Mouse (Mus musculus): ENCODE measurements around the gene Msi2. TPM values are rescaled to one million over a fixed set of nuclear protein-coding genes. Genes with fewer than 3 reads are reported as not detected.

Gene Msi2
- polyA plus RNA-seq, 1 experiment from 2014 or later, result 16.8 TPM

DNA sequence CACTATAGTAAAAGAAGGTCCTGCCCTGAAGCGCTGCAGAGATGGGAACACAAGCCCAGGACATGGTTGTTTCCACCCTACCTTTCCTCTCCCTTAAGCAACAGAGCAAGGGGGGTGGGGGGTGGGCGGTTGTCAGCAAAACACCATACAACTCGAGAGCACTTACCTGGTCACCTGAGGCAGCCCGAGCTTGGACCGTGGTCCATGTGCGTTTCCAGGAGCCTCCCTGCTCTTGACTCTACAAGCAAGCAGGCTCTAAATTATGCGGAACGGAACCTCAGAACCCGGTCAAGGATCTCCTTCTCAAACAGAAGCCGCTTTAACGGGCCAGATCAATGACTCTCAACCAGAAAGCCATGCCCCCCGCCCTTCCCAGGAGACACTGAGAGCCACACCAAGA lies 30.6 kb downstream of the Msi2 start:
- no peaks in the 10 kb centered on the region for H3K9me3 ChIP-seq (replicated peaks)
- peaks cover 98% of the 10 kb centered on the region for H3K4me1 ChIP-seq
- no peaks in the 10 kb centered on the region for H3K27me3 ChIP-seq (ENCODE audit: low read depth, poor library complexity, severe bottlenecking)
- peaks cover 67% of the 10 kb centered on the region for H3K36me3 ChIP-seq
- H3K27ac ChIP-seq, result no peak overlapping the region; the same call in 1 of the 2 replicates
- H3K4me3 ChIP-seq, result no peak overlapping the region
- DNase-seq (ENCODE audit: low spot score), result no peak
- WGBS, result 92% methylated on average over 12 of the region's 12 CpGs

DNA sequence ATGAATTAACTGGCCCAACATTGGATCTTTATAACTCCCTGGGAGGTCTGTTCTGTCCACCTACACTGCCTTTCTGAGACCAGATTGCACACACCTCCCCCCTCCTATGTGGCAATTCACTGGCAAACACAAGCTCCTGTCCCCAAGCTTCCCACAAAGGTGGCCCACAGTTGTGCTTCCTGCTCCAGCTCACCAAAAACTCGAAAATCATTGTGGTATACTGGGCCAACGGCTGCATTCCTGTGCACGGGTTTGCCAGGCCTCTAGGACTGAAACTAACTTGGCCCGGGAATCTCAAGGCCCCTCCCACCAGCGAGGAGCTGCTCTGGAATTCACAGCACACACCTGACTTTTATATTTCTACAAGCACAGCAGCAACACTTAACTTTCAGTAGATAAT lies 31.3 kb downstream of the Msi2 start:
- DNase-seq (ENCODE audit: low spot score), result no peak
- no peak overlapping the region for H3K27ac ChIP-seq
- no peaks in the 10 kb centered on the region for H3K27me3 ChIP-seq (ENCODE audit: low read depth, poor library complexity, severe bottlenecking)
- peaks cover 100% of the 10 kb centered on the region for H3K4me1 ChIP-seq
- H3K36me3 ChIP-seq, result peaks cover 74% of the 10 kb centered on the region
- no peaks in the 10 kb centered on the region for H3K9me3 ChIP-seq (replicated peaks)
- no peak overlapping the region for H3K4me3 ChIP-seq
- WGBS, result 79% methylated on average over 5 of the region's 5 CpGs

DNA sequence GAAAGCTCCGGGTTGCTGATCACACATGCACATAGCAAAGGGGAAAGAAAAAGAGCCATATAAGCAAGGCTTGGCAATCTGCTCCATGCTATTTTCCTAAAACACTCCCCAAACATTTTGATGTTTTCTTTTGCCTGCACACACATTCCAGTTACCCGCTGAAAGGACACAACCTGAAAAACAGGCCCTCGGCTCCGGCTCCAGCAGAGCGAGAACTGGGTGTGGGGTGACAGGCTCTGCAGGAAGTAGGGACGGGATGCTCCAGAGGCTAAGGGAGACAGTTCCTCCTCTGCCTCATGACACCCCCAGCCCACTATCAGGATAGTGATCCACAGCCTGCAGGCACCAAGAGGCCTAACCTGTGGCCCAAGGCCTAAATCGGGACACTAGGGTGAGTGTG lies 32.3 kb downstream of the Msi2 start:
- 72% methylated on average over 7 of the region's 7 CpGs for WGBS
- peaks cover 91% of the 10 kb centered on the region for H3K4me1 ChIP-seq
- H3K9me3 ChIP-seq (replicated peaks), result no peaks in the 10 kb centered on the region
- H3K4me3 ChIP-seq, result no peak overlapping the region
- H3K36me3 ChIP-seq, result peaks cover 81% of the 10 kb centered on the region
- H3K27ac ChIP-seq, result no peak overlapping the region
- H3K27me3 ChIP-seq (ENCODE audit: low read depth, poor library complexity, severe bottlenecking), result no peaks in the 10 kb centered on the region
- no peak for DNase-seq (ENCODE audit: low spot score)

DNA sequence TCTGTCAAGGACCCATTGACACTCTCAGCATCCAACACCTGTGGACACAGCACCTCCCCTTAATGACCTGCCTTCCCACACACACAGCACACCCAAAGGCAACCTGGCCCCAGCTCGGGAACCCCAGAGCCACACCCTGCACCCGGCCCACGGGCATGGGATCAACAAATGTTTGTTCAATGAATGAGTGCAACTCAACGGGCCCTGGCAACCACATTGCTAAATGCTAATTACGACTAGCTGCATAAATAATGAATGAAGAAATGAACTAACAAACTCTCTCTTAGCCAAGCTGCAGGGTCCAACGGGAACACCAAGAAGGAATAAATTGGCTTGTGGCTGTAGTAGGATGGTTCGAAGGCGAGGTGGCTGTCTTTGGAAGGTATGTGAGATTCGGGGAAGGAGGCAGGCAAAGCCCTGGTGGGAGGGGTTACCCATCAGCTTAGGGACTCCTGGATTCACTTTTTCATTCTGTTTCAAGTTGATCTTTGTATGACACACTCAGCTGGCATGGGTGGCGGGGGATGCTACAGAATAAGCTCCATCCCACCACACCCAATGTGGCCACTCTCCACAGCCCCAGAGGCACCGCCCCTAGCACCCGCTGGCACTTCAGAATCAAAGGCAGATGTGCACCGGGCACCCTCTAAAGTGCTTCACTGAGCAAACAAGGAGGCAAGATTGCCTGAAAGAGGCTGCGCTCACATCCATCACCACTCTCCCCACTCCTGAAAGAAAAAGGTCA lies 35.1 kb downstream of the Msi2 start:
- 76% methylated on average over 14 of the region's 14 CpGs for WGBS
- H3K36me3 ChIP-seq, result peaks cover 97% of the 10 kb centered on the region
- no peak overlapping the region for H3K27ac ChIP-seq
- H3K27me3 ChIP-seq (ENCODE audit: low read depth, poor library complexity, severe bottlenecking), result no peaks in the 10 kb centered on the region
- peaks cover 63% of the 10 kb centered on the region for H3K4me1 ChIP-seq
- H3K9me3 ChIP-seq (replicated peaks), result no peaks in the 10 kb centered on the region
- no peak for DNase-seq (ENCODE audit: low spot score)
- H3K4me3 ChIP-seq, result no peak overlapping the region

DNA sequence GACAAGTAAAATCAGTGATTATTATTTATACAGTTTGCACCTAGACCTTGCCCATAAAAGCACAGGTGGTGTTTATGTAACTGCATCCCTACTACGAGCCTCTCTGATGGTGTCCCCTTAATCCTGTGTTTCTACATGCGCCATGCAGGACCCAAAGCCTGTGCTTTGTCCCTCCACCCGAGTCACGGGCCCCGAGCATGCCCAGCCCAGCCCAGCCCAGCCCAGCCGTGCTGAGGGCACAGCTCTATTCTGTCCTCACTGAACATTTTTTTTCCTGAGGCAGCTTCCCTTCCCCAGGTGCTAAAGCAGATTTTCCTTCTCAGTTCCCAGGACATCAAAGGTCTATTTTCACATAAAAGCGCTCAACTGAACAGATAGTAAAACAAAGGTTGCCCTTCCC lies 41.0 kb downstream of the Msi2 start:
- peaks cover 12% of the 10 kb centered on the region for H3K4me1 ChIP-seq
- peaks cover 97% of the 10 kb centered on the region for H3K36me3 ChIP-seq
- 82% methylated on average over 7 of the region's 7 CpGs for WGBS
- no peak for DNase-seq (ENCODE audit: low spot score)
- no peaks in the 10 kb centered on the region for H3K27me3 ChIP-seq (ENCODE audit: low read depth, poor library complexity, severe bottlenecking)
- H3K9me3 ChIP-seq (replicated peaks), result no peaks in the 10 kb centered on the region
- H3K27ac ChIP-seq, result no peak overlapping the region
- no peak overlapping the region for H3K4me3 ChIP-seq

DNA sequence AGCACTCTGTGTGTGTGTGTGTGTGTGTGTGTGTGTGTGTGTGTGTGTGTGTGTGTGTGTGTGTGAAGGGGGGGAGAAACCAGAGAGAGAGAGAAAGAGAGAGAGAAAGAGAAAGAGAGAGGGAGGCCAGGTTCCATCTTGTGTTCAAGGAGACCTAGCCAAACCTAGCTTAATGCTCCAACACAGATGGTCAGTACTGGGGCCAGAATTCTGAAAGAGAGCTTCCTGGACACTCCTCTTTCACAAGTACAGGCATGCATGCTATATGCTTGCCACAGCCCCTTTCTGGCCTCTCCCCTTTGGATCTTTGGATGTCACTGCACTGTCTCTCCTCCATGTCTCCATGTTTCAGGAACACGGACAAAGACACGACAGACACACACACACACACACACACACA lies 41.7 kb downstream of the Msi2 start:
- no peak overlapping the region for H3K27ac ChIP-seq
- no peaks in the 10 kb centered on the region for H3K9me3 ChIP-seq (replicated peaks)
- H3K4me3 ChIP-seq, result no peak overlapping the region
- peaks cover 8% of the 10 kb centered on the region; the same call in 1 of the 2 replicates for H3K4me1 ChIP-seq
- no peak for DNase-seq (ENCODE audit: low spot score)
- H3K27me3 ChIP-seq (ENCODE audit: low read depth, poor library complexity, severe bottlenecking), result no peaks in the 10 kb centered on the region
- 100% methylated on average over 2 of the region's 2 CpGs for WGBS
- peaks cover 96% of the 10 kb centered on the region for H3K36me3 ChIP-seq

DNA sequence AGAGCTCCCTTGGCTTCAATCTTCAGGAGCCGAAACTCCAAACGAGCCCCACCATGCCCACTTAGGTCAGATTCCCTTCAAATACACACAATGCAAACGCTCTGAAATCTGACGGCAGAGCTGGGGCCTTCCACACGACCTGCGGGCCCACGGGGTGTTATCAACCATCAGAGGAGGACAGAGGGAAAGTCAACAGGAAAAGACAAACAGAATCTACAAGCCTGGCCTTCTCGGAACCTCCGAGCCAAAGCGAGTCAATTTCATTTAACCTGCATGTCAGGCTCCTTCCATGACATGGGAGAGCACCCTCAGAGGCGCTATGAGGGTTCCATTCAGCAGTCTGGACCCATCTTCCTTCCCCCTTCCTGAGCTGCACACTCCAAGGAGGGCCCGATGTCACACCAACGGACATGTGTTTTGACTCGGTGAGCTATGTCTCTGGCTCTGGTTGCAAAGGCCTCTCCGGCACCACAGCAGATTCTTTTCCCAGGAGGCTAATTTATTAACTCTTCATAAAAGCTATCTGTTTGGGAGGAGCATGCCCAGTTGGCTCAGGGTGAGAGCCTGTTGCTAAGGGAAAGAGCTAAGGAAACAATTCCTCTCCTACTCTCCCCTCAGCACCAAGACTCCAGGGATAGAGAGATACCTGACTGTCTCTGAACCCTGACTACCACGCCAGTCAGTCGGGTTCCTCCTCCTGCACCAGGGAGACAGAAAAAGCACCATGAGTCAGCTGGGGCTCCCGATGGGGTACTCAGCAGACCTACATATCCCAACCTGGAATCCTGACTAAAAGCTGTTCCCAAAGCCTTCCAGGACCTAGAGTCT lies 42.6 kb downstream of the Msi2 start:
- no peaks in the 10 kb centered on the region for H3K9me3 ChIP-seq (replicated peaks)
- H3K36me3 ChIP-seq, result peaks cover 98% of the 10 kb centered on the region
- 88% methylated on average over 18 of the region's 18 CpGs for WGBS
- no peak overlapping the region for H3K27ac ChIP-seq
- H3K27me3 ChIP-seq (ENCODE audit: low read depth, poor library complexity, severe bottlenecking), result no peaks in the 10 kb centered on the region
- no peak for DNase-seq (ENCODE audit: low spot score)
- H3K4me1 ChIP-seq, result peaks cover 8% of the 10 kb centered on the region; the same call in 1 of the 2 replicates
- no peak overlapping the region for H3K4me3 ChIP-seq

DNA sequence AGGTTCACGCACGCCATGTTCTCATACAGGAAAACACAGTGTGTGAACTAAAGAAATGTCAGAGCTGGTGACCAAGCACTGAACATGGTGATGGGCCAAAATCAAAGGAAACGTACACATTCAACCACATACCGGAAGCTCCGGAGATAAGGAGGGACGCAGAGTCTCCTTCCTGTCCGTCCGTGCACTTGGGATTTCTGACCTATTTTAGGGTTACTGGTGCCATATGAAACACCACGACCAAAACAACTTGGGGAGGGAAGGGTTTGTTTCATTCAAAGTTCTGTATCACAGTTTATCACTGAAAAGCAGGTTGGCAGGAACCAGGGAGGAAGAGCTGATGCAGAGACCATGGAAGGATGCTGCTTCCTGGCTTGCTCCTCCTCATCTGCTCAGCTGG lies 44.2 kb downstream of the Msi2 start:
- DNase-seq (ENCODE audit: low spot score), result no peak
- Histone ChIP-seq H3K9me3 (replicated peaks) (no peaks in the 10 kb centered on the region), H3K36me3 (peaks cover 98% of the 10 kb centered on the region), H3K4me3 (no peak overlapping the region), H3K27ac (no peak overlapping the region), H3K4me1 (peaks cover 8% of the 10 kb centered on the region; the same call in 1 of the 2 replicates), H3K27me3 (ENCODE audit: low read depth, poor library complexity, severe bottlenecking) (no peaks in the 10 kb centered on the region)
- WGBS, result 91% methylated on average over 9 of the region's 9 CpGs

DNA sequence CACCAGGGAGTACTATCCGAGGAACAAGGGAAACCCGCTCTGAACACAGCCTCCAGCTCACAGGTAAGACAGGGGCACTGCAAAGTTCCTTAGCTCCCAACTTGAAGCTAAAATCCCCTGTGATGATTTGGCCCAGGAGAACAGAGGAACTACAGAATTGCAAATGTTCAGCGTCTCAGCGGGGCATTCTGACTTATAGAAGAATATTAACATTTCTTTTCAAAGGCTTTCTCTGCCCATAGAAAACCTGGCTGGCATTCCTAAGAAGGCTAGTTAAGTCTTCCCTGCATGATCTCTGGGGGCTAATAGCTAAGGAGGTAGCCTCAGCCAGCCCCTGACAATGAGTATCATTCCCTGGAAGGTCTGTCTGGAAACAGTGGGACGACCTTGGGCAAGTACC lies 47.4 kb downstream of the Msi2 start:
- H3K36me3 ChIP-seq, result peaks cover 98% of the 10 kb centered on the region
- 85% methylated on average over 5 of the region's 5 CpGs for WGBS

DNA sequence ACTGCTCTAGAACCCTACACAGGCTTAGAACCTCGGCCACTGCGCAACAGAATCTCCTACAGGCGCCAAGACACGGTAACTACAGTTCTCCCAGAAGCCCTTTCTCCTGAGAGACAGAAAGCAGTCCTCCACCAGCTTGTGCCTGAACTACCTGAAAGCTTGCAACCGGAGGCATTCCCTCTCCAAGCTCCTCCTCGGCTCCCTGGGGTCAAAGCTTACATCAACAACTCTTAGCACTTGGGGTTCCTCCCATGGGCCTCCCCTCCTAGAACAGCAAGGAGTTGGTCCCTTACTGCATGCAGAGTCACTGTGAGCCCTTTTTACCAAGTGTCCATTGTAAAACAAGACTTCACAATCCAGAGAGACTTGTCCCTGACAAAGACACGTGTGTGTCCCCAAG lies 49.2 kb downstream of the Msi2 start:
- Histone ChIP-seq H3K36me3 (peaks cover 98% of the 10 kb centered on the region), H3K27ac (no peak overlapping the region), H3K4me3 (no peak overlapping the region), H3K9me3 (replicated peaks) (no peaks in the 10 kb centered on the region), H3K27me3 (ENCODE audit: low read depth, poor library complexity, severe bottlenecking) (no peaks in the 10 kb centered on the region), H3K4me1 (peaks cover 22% of the 10 kb centered on the region)
- DNase-seq (ENCODE audit: low spot score), result no peak
- 95% methylated on average over 7 of the region's 7 CpGs for WGBS

More for the DNA sequence above, 47.4 kb downstream of the Msi2 start:
- no peak overlapping the region for H3K4me3 ChIP-seq
- no peaks in the 10 kb centered on the region for H3K27me3 ChIP-seq (ENCODE audit: low read depth, poor library complexity, severe bottlenecking)
- H3K9me3 ChIP-seq (replicated peaks), result no peaks in the 10 kb centered on the region
- H3K4me1 ChIP-seq, result peaks cover 17% of the 10 kb centered on the region
- no peak for DNase-seq (ENCODE audit: low spot score)
- no peak overlapping the region for H3K27ac ChIP-seq

DNA sequence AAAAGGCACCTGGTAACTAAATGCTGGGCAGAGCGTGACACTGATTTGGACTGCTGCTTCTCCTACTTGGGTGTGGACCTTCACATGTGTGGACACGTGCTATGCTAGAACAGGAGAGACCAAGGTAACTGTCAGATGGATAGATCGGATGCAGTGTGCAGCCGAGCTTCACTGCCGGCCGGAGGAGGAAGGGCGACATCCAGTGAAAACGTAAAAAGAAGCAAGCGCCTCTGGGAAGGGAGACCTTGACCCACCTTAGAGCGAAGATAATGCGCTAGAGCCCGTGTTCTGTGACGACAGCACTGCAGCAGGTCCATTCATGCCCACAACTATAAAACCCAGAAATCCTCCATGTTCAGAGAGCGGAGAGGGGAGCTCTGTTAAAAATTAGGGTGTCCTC lies 50.0 kb downstream of the Msi2 start:
- WGBS, result 96% methylated on average over 14 of the region's 14 CpGs
- Histone ChIP-seq H3K4me1 (peaks cover 22% of the 10 kb centered on the region), H3K9me3 (replicated peaks) (no peaks in the 10 kb centered on the region), H3K4me3 (no peak overlapping the region), H3K27me3 (ENCODE audit: low read depth, poor library complexity, severe bottlenecking) (no peaks in the 10 kb centered on the region), H3K27ac (no peak overlapping the region), H3K36me3 (peaks cover 98% of the 10 kb centered on the region)
- no peak for DNase-seq (ENCODE audit: low spot score)

DNA sequence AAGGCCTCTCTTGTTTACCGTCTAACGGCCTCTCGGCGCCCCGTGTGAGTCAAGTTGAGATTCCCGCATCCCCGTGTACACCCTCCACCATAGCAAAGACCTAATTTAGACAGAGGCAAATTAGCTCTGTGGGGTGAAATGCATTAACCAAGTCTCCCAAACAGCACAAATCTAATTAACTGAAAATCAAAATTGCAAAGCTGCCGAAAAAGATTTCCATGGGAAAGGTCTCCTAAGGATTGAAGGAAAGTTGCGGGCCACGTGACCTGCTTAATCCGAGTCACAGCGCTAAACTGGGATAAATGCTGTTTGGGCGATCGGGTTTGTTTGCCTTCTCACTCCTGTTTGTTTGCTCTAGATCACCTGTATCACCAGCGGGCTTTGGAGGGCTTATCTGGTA lies 52.5 kb downstream of the Msi2 start:
- no peak overlapping the region for H3K27ac ChIP-seq
- no peaks in the 10 kb centered on the region for H3K27me3 ChIP-seq (ENCODE audit: low read depth, poor library complexity, severe bottlenecking)
- H3K9me3 ChIP-seq (replicated peaks), result no peaks in the 10 kb centered on the region
- WGBS, result 91% methylated on average over 15 of the region's 15 CpGs
- no peak for DNase-seq (ENCODE audit: low spot score)
- H3K4me3 ChIP-seq, result no peak overlapping the region
- peaks cover 98% of the 10 kb centered on the region for H3K36me3 ChIP-seq
- peaks cover 32% of the 10 kb centered on the region for H3K4me1 ChIP-seq

DNA sequence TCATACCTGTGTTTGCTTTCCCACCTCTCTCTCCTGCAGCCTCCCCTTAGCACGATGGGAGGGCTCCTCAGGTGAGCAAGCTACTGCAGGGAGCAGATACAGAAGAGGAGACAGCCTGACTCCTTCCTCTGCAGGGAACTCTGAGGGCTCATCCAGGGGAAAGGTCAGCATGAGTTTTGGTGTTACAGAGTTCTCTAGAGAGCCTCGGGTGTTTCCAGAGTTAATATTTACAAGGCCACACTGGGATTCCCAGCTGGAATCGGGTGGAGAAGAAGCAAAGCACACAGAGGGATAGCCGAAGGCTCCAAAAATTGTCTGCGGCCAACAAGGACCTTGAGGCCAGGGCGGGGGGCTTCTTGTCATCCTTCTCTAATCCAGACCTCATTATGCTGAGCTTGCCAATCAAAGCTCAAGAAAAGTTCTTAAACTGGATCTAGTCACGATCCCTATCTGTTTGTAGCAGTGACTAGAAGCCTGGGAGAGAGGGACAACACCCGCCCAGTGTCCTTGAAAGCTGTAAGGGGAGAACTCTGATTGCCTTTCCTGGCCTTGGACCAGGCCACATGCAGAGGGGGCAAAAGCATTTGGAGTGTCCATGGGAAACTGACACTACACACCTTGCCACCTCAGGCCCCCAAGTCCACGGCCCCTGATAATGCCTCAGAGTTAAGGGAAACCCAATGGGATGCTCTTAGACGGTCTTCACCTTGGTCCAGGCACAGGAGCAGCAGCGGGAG lies 56.7 kb downstream of the Msi2 start:
- Histone ChIP-seq H3K4me1 (peaks cover 29% of the 10 kb centered on the region), H3K27me3 (ENCODE audit: low read depth, poor library complexity, severe bottlenecking) (no peaks in the 10 kb centered on the region), H3K9me3 (replicated peaks) (no peaks in the 10 kb centered on the region), H3K36me3 (peaks cover 97% of the 10 kb centered on the region), H3K27ac (no peak overlapping the region), H3K4me3 (no peak overlapping the region)
- 89% methylated on average over 11 of the region's 11 CpGs for WGBS
- no peak for DNase-seq (ENCODE audit: low spot score)
